Mouse (Mus musculus) hindbrain, postnatal 0 days (tissue): Measurements from ENCODE around the gene Olfm2. TPM values are rescaled to one million over a fixed set of nuclear protein-coding genes. Genes with fewer than 3 reads are reported as not detected.

ENCODE experiments used
- ATAC-seq: fragments of 200-750 bp; cut with Nextera tagmentation; 2 replicates; pipeline ENCODE4 v1.8.0; 2017; ENCODE audit warnings: mild to moderate bottlenecking, moderate TSS enrichment, moderate library complexity
- DNase-seq: peaks from one replicate; pipeline ENCODE4 v3.0.0-alpha.2; 2015; ENCODE audit warnings: low spot score
- H3K27ac ChIP-seq: fragments of 300-500 bp; sonication (generic); 2 replicates; pipeline ENCODE4 v1.5.1; 2014; ENCODE audit warnings: mild to moderate bottlenecking
- H3K27me3 ChIP-seq: fragments of 300-500 bp; sonication (generic); 2 replicates; pipeline ENCODE4 v1.6.1; 2014; ENCODE audit warnings: low read length, mixed read lengths; ENCODE audit not compliant: insufficient read depth
- H3K36me3 ChIP-seq: fragments of 300-500 bp; sonication (generic); 2 replicates; pipeline ENCODE4 v1.6.1; 2014; ENCODE audit warnings: low read length, mixed read lengths; ENCODE audit not compliant: insufficient read depth
- H3K4me1 ChIP-seq: fragments of 300-500 bp; sonication (generic); 2 replicates; pipeline ENCODE4 v1.6.1; 2014; ENCODE audit warnings: antibody characterized with exemption, low read length, mixed read lengths; ENCODE audit not compliant: insufficient read depth
- H3K4me2 ChIP-seq: fragments of 300-500 bp; sonication (generic); 2 replicates; pipeline ENCODE4 v1.6.1; 2014; ENCODE audit warnings: low read depth, mild to moderate bottlenecking, low read length, moderate library complexity, mixed read lengths
- H3K4me3 ChIP-seq: fragments of 300-500 bp; sonication (generic); 2 replicates; pipeline ENCODE4 v1.5.1; 2014; ENCODE audit warnings: low read length
- H3K9ac ChIP-seq: fragments of 300-500 bp; sonication (generic); replicated peaks from 2 replicates; pipeline ENCODE4 v1.6.1; 2014; ENCODE audit warnings: mild to moderate bottlenecking, low read length, moderate library complexity, mixed read lengths
- H3K9me3 ChIP-seq: fragments of 300-500 bp; sonication (generic); 2 replicates; pipeline ENCODE4 v1.6.1; 2016; ENCODE audit warnings: low read length, mixed read lengths
- CTCF ChIP-seq: IDR thresholded peaks from 2 replicates; pipeline ENCODE4 v1.5.1; 2016; ENCODE audit warnings: antibody characterized with exemption, control low read depth, low read depth
- WGBS: fragments of 180-500 bp; shearing (Covaris S2); extraction: QIAGEN DNeasy Blood & Tissue Kit; methylation state at CpG from one replicate; pipeline ENCODE4 v1.1.7; 2014; 5-methylcytosine and 5-hydroxymethylcytosine counted together
- polyA plus RNA-seq: library from polyadenylated mRNA; unstranded; fragments of >200 nt; fragmentation: Nextera tagmentation; extraction: Ambion mirVana; gene quantifications from 2 replicates; pipeline ENCODE4 v1.2.1, GENCODE M21; 2015
- total RNA-seq: library from RNA; depleted of rRNA; stranded (reverse); fragments of >200 nt; gene quantifications from 2 replicates; pipeline ENCODE4 v1.2.3, GENCODE M21; 2014

The Olfm2 gene
- total and polyA plus RNA-seq, 2 experiments from 2014 or later = 213 to 346 TPM

DNA sequence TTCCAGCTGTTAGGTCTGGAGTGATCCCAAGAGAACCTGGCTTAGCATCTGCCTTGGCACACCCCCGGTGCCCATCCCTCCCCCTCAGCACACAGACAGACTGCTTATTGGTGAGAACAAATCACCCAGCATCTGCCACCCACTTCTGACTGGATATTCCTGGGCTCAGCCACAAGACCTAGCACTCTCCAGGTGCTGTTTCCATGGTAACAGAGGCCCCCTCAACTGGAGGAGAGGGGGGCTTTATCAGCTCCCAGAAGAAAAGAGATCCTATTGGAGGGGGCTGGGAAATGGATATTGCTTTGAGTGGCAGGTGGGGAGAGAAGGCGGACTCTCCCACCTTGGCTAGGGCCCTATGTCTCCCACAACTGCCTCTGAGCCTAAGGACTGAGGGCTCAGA lies 82.2 kb downstream of the Olfm2 start:
- DNase-seq = peak; percentile 73
- WGBS = 49% methylated on average over 2 of the region's 2 CpGs
- peaks cover 18% of the 10 kb centered on the region; the same call in 1 of the 2 replicates for H3K36me3 ChIP-seq

DNA sequence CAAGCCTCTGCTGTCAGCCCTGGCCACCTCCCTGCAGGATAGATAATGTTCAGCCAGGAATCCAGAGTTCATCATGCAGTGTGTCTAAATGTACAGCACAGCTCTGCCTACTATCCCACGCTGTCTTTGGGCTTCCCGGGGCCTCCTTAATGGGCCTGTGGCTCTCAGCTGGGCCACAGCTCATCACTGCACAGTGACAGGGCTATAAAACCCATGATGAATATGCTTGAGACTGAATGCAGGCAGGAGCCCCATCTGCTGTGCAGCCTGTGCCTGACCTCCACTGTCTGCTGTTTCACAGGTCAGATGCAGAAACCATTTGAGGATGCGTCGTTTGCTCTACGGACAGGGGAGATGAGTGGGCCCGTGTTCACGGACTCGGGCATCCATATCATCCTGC lies 83.3 kb downstream of the Olfm2 start:
- no peak for TF ChIP-seq CTCF
- H3K4me3 ChIP-seq = no peak overlapping the region
- H3K27me3 ChIP-seq = no peaks in the 10 kb centered on the region
- peaks cover 23% of the 10 kb centered on the region for H3K36me3 ChIP-seq
- H3K9ac ChIP-seq = no peak overlapping the region
- 68% methylated on average over 8 of the region's 8 CpGs for WGBS
- no peak for DNase-seq
- ATAC-seq = no peak
- peak overlapping the region; percentile 74 for H3K27ac ChIP-seq
- H3K4me1 ChIP-seq = peaks cover 13% of the 10 kb centered on the region; the same call in 1 of the 2 replicates
- no peak overlapping the region for H3K4me2 ChIP-seq
- H3K9me3 ChIP-seq = no peaks in the 10 kb centered on the region

More for the DNA sequence above, 82.2 kb downstream of the Olfm2 start:
- Histone ChIP-seq H3K4me1 (peaks cover 13% of the 10 kb centered on the region; the same call in 1 of the 2 replicates), H3K9ac (0 out of 2 replicates have a peak overlapping the region, but pooled peaks have one; percentile 9), H3K27ac (peak overlapping the region; percentile 74), H3K9me3 (no peaks in the 10 kb centered on the region), H3K27me3 (no peaks in the 10 kb centered on the region), H3K4me3 (no peak overlapping the region), H3K4me2 (no peak overlapping the region)
- TF ChIP-seq CTCF = no peak
- ATAC-seq = peak; percentile 66

DNA sequence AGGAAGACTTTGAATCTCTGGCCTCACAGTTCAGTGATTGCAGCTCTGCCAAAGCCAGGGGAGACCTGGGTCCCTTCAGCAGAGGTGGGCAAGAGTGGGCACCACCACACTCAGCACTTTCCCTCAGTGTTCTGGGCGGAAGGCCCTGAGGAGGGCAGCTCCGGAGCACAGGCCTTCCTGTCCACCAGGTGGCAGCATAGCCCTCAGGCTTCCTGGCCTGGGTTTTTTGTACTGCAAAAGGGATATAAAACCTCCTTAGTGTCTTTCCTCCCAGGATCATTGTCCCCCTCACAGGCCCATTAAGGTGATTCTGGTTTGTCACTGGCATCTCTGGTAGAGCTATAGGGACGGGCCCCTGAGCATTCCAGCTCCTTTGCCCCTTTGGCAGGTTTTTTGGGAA lies 83.8 kb downstream of the Olfm2 start:
- H3K4me1 ChIP-seq = peaks cover 13% of the 10 kb centered on the region; the same call in 1 of the 2 replicates
- H3K9me3 ChIP-seq = no peaks in the 10 kb centered on the region
- peaks cover 28% of the 10 kb centered on the region for H3K36me3 ChIP-seq
- H3K27me3 ChIP-seq = no peaks in the 10 kb centered on the region
- peak; percentile 94 for TF ChIP-seq CTCF
- DNase-seq (peak; percentile 89), ATAC-seq (peak; percentile 38; the same call in 1 of the 2 replicates)
- peak overlapping the region; percentile 26; the same call in 1 of the 2 replicates for H3K27ac ChIP-seq
- WGBS = 54% methylated on average over 3 of the region's 3 CpGs
- no peak overlapping the region for H3K9ac ChIP-seq
- H3K4me3 ChIP-seq = no peak overlapping the region
- no peak overlapping the region for H3K4me2 ChIP-seq

DNA sequence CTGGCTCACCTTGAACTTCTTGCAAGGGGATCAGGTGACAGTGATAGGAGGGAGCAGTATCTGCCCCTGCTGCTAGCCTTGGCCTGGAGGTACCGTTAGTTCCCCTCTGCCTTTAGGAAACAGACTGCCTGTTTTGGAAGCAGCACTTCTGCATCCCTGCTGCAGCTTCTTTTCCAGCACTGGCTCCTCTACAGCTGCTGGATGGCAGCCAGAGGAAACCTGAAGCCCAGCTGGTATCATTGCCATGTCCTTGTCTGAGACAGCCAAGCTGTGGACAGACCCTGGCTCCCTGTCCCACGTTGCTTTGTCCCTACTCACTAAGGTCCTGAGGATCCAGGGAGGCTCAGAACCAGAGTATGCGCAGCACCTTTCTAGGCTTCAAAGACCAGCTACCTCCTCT lies 88.6 kb downstream of the Olfm2 start:
- no peak overlapping the region; the same call in 1 of the 2 replicates for H3K9ac ChIP-seq
- DNase-seq (peak; percentile 27), ATAC-seq (no peak)
- H3K4me1 ChIP-seq = peaks cover 11% of the 10 kb centered on the region
- no peak overlapping the region for H3K4me3 ChIP-seq
- no peaks in the 10 kb centered on the region for H3K9me3 ChIP-seq
- H3K27ac ChIP-seq = no peak overlapping the region
- H3K36me3 ChIP-seq = peaks cover 30% of the 10 kb centered on the region
- no peak overlapping the region for H3K4me2 ChIP-seq
- 60% methylated on average over 3 of the region's 3 CpGs for WGBS
- TF ChIP-seq CTCF = no peak
- no peaks in the 10 kb centered on the region for H3K27me3 ChIP-seq

DNA sequence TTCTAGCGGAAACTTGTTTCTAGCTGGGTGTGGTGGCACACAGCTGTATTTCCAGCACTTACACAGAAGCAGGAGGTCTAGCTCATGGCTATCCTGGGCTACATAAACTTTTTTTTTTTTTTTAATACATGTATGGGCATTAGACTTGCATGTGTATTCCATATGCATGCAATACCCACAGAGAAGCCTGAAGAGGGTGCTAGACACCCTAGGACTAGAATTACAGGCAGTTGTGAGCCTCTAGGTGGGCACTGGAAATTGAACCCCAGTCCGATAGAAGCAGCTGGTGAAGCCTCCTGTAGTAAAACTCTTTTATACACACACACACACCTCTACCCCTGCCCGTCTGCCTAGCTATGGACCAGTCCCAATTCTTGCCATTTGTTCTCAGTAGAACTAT lies 92.3 kb downstream of the Olfm2 start:
- no peaks in the 10 kb centered on the region for H3K27me3 ChIP-seq
- no peaks in the 10 kb centered on the region for H3K9me3 ChIP-seq
- ATAC-seq = no peak
- H3K4me2 ChIP-seq = no peak overlapping the region; the same call in 1 of the 2 replicates
- H3K27ac ChIP-seq = no peak overlapping the region
- peaks cover 26% of the 10 kb centered on the region for H3K36me3 ChIP-seq
- 91% methylated on average over 3 of the region's 3 CpGs for WGBS
- TF ChIP-seq CTCF = peak; percentile 24; the same call in 1 of the 2 replicates
- no peak for DNase-seq
- H3K9ac ChIP-seq = no peak overlapping the region
- peaks cover 18% of the 10 kb centered on the region for H3K4me1 ChIP-seq
- H3K4me3 ChIP-seq = no peak overlapping the region

DNA sequence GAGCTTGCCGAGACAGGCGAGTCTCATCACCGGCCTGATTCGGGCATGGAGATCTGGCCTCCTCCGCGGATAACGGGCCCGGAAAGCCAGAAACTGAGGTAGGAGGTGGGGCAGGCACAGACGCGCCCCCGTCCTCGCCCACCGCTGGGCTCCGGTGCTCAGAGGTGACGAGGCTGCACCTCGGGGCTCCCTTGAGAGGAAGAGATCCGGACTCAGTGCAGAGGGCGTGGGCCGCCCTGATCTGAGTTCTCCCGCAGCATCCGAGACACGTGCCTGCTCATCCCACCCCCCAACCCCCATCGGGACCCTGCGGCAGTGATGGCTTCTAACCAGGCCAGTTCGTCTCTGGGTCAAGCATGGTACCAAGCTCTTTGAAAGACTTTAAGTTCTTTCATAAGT lies 93.9 kb downstream of the Olfm2 start:
- peaks cover 15% of the 10 kb centered on the region for H3K36me3 ChIP-seq
- H3K9me3 ChIP-seq = no peaks in the 10 kb centered on the region
- H3K4me3 ChIP-seq = peak overlapping the region; percentile 81
- peak; percentile 21 for DNase-seq
- H3K4me2 ChIP-seq = peak overlapping the region; percentile 70
- H3K27me3 ChIP-seq = no peaks in the 10 kb centered on the region
- TF ChIP-seq CTCF = no peak; the same call in 1 of the 2 replicates
- peaks cover 18% of the 10 kb centered on the region for H3K4me1 ChIP-seq
- peak overlapping the region; percentile 66; the same call in 1 of the 2 replicates for H3K27ac ChIP-seq
- WGBS = 0% methylated on average over 25 of the region's 25 CpGs
- peak; percentile 11; the same call in 1 of the 2 replicates for ATAC-seq
- H3K9ac ChIP-seq = peak overlapping the region; percentile 79

DNA sequence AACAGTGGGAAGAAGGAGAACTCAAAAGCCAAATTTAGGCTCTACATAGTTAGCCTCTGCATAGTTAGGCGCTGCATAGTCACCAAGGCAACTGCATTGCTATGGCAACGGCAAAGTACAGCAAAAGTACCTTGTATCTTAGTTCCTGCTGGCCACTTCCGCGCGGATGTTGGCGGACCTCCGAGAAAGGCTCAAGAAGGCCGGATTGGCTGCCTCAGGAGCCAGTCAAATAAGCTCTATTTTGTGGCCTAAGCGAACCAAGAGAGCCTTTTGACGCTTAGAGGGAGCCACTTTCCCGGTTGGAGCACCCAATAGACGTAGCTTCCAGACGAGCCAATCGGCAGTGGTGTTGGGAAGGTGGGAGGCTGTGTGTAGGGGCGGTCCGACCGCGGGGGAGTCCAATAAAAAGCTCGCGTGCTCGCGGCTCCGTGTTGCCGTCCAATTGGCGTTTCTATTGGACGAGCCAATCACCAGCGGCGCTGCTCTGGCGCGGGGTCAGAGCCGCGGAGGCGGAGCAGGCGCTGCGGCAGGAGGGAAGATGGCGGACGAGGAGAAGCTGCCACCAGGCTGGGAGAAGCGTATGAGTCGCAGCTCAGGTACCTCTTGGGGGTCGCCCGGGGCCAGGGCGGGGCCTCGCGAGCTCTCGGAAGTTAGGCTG lies 94.4 kb downstream of the Olfm2 start, which contains the start of gene Pin1:
Pin1 (plus strand) TSS at position 494 of the 658 bp plus-strand sequence.
- under 1% methylated on average over 44 of the region's 45 CpGs for WGBS

More for the DNA sequence above, 94.4 kb downstream of the Olfm2 start, which contains the start of gene Pin1:
- Histone ChIP-seq H3K4me1 (peaks cover 18% of the 10 kb centered on the region), H3K4me3 (peak within 1 kb of the TSS; percentile 81), H3K4me2 (peak within 1 kb of the TSS; percentile 70), H3K9me3 (no peaks in the 10 kb centered on the region), H3K9ac (peak within 1 kb of the TSS; percentile 79), H3K27me3 (no peaks in the 10 kb centered on the region), H3K36me3 (peaks cover 15% of the 10 kb centered on the region), H3K27ac (peak within 1 kb of the TSS; percentile 66)
- peak; percentile 99 for ATAC-seq
- peak; percentile 5; the same call in 1 of the 2 replicates for TF ChIP-seq CTCF
- DNase-seq = peak; percentile 99
